Mouse (Mus musculus) bone marrow macrophage, adult 2 months (primary cell): ENCODE results near the gene Gm614. TPM values are rescaled to one million over a fixed set of nuclear protein-coding genes. Genes with fewer than 3 reads are reported as not detected.

Experiments used
- H3K27ac ChIP-seq: 2 replicates; pipeline ENCODE4 v1.5.1; 2012; ENCODE audit warnings: low read depth, low read length; ENCODE audit not compliant: insufficient read depth
- H3K4me1 ChIP-seq: 2 replicates; pipeline ENCODE4 v1.6.1; 2012; ENCODE audit warnings: low read length; ENCODE audit not compliant: control insufficient read depth, insufficient read depth
- H3K4me3 ChIP-seq: 2 replicates; pipeline ENCODE4 v1.5.1; 2012; ENCODE audit warnings: mild to moderate bottlenecking, low read length, moderate library complexity; ENCODE audit not compliant: insufficient read depth
- CTCF ChIP-seq: IDR thresholded peaks from 2 replicates; pipeline ENCODE4 v1.5.1; 2012; ENCODE audit warnings: low read depth, mild to moderate bottlenecking, low read length, moderate library complexity
- POLR2A ChIP-seq: IDR thresholded peaks from 2 replicates; pipeline ENCODE4 v1.6.1; 2012; ENCODE audit warnings: mild to moderate bottlenecking, low read depth, low read length, borderline replicate concordance
- polyA plus RNA-seq: library from polyadenylated mRNA; stranded (reverse); fragments of >200 nt; gene quantifications from 2 replicates; pipeline ENCODE4 v1.2.4, GENCODE M21; 2012; ENCODE audit not compliant: missing spikeins, insufficient read depth, insufficient read length

Gm614 gene
- polyA plus RNA-seq, result 2.3 TPM in 1 of 2 replicates, not detected in the other

GRCm38 (mm10) chrX:101263892-101264291 is at the start of gene Gm614:
TSS of gene Gm614 (minus strand) at chrX:101263992.
- TF ChIP-seq POLR2A (no peak), CTCF (no peak)
- no peak within 1 kb of the TSS for H3K27ac ChIP-seq
- peaks cover 27% of the 10 kb centered on the region for H3K4me1 ChIP-seq
- H3K4me3 ChIP-seq, result no peak within 1 kb of the TSS

- H3K4me3 ChIP-seq, result no peak overlapping the region
- no peak for TF ChIP-seq CTCF
- TF ChIP-seq POLR2A, result no peak
- no peak overlapping the region for H3K27ac ChIP-seq
- no peaks in the 10 kb centered on the region for H3K4me1 ChIP-seq
Observed at GRCm38 (mm10) chrX:101309299-101309698, 45.5 kb upstream of the Gm614 start.

GRCm38 (mm10) chrX:101304646-101305045 is 40.9 kb upstream of the Gm614 start:
- TF ChIP-seq CTCF, result no peak
- TF ChIP-seq POLR2A, result no peak
- H3K4me1 ChIP-seq, result no peaks in the 10 kb centered on the region
- H3K27ac ChIP-seq, result no peak overlapping the region
- no peak overlapping the region for H3K4me3 ChIP-seq

- no peaks in the 10 kb centered on the region for H3K4me1 ChIP-seq
- H3K4me3 ChIP-seq, result no peak overlapping the region
- no peak overlapping the region for H3K27ac ChIP-seq
- no peak for TF ChIP-seq CTCF
- TF ChIP-seq POLR2A, result no peak
Observed at GRCm38 (mm10) chrX:101301654-101302053, 37.9 kb upstream of the Gm614 start.

GRCm38 (mm10) chrX:101300427-101301030 is 36.7 kb upstream of the Gm614 start:
- TF ChIP-seq POLR2A, result no peak
- TF ChIP-seq CTCF, result no peak
- H3K27ac ChIP-seq, result no peak overlapping the region
- no peak overlapping the region for H3K4me3 ChIP-seq
- no peaks in the 10 kb centered on the region for H3K4me1 ChIP-seq

- TF ChIP-seq POLR2A (no peak), CTCF (no peak)
- H3K4me3 ChIP-seq, result no peak overlapping the region
- H3K27ac ChIP-seq, result no peak overlapping the region
- no peaks in the 10 kb centered on the region for H3K4me1 ChIP-seq
Observed at GRCm38 (mm10) chrX:101299473-101300426, 36.0 kb upstream of the Gm614 start.

GRCm38 (mm10) chrX:101299055-101299454 is 35.3 kb upstream of the Gm614 start, which contains the start of gene Nlgn3:
TSS of gene Nlgn3 (plus strand) at chrX:101299168.
- TF ChIP-seq CTCF (no peak), POLR2A (no peak)
- Histone ChIP-seq H3K4me1 (no peaks in the 10 kb centered on the region), H3K27ac (no peak within 1 kb of the TSS), H3K4me3 (no peak within 1 kb of the TSS)

GRCm38 (mm10) chrX:101290111-101290510 is 26.3 kb upstream of the Gm614 start:
- Histone ChIP-seq H3K27ac (no peak overlapping the region), H3K4me3 (no peak overlapping the region), H3K4me1 (no peaks in the 10 kb centered on the region)
- TF ChIP-seq CTCF, result no peak
- no peak for TF ChIP-seq POLR2A

- no peaks in the 10 kb centered on the region for H3K4me1 ChIP-seq
- H3K27ac ChIP-seq, result no peak overlapping the region
- H3K4me3 ChIP-seq, result no peak overlapping the region
- TF ChIP-seq POLR2A, result no peak
- TF ChIP-seq CTCF, result no peak
Observed at GRCm38 (mm10) chrX:101289037-101289436, 25.2 kb upstream of the Gm614 start.

GRCm38 (mm10) chrX:101288432-101288831 is 24.6 kb upstream of the Gm614 start:
- H3K4me3 ChIP-seq, result no peak overlapping the region
- H3K27ac ChIP-seq, result no peak overlapping the region
- no peak for TF ChIP-seq CTCF
- TF ChIP-seq POLR2A, result no peak
- no peaks in the 10 kb centered on the region for H3K4me1 ChIP-seq
